Mouse (Mus musculus): ENCODE measurements around the gene Ddx39b.

Gene Ddx39b

DNA sequence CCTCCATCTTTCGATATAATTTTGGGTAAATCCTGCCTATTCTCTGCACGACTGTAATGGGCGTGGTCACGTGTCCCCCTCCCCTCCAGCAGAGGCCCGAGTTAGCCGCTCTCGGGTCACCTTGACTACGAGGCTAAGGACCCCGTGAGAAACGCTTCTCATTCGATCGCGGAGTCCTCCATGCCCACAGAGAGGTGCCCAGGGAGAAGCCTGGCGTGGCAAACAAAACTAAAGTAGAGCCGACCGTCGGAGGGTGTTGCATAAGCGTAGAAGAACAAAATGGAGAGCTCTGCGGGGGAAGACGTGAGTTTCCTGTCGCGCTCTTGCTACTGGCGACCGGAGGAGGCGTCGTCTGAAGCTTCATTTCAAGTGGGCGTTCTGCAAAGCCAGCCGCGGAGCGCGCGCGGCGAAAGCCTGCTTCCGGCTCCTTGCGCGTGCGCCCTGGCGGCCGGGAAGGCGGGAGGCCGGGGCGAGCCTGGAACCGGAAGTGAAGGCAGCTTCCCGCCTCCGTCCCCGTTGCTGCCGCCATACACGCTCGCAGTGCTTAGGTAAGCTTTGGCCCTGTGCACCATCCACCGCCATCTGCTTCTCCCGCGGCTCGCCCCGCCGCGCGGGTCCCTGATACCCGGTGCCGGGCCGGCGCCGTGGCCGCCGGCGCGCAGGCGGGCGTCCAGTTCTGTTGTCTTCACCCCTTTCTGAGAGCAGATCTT, at the start of gene Ddx39b:
Ddx39b (plus strand) TSS at position 442 of the 710 bp plus-strand sequence.
- CTCF ChIA-PET = interaction anchor here (0.8 to 1.2 kb wide), 2 partner anchors 16 to 31 kb away, joined by 3 to 4 read pairs; no protein-coding TSS in a partner anchor

DNA sequence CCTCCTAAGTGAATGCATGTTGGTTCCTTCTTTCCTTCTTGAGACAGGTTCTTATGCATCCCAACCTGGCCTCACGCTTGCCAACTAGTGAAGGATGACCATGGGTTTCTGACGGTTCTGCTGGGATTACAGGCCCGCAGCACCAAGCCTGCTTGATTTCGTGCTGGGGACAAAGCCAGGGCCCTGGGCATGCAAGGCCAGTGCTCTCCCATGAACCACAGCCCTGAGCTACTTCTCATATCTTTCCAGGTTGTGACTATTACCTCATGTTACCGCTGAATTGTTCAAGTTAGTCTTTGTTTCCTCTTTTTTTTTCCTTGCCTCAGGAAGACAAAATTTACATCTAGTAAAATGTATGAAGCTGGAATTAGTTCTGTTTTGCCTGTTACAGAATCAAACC, 48.6 kb upstream of the Ddx39b start:
- CTCF ChIA-PET = interaction anchor here (0.6 to 1.5 kb wide), 5 partner anchors 9 to 134 kb away, joined by 3 to 4 read pairs (median 3); partner anchors contain the start of gene Lta

DNA sequence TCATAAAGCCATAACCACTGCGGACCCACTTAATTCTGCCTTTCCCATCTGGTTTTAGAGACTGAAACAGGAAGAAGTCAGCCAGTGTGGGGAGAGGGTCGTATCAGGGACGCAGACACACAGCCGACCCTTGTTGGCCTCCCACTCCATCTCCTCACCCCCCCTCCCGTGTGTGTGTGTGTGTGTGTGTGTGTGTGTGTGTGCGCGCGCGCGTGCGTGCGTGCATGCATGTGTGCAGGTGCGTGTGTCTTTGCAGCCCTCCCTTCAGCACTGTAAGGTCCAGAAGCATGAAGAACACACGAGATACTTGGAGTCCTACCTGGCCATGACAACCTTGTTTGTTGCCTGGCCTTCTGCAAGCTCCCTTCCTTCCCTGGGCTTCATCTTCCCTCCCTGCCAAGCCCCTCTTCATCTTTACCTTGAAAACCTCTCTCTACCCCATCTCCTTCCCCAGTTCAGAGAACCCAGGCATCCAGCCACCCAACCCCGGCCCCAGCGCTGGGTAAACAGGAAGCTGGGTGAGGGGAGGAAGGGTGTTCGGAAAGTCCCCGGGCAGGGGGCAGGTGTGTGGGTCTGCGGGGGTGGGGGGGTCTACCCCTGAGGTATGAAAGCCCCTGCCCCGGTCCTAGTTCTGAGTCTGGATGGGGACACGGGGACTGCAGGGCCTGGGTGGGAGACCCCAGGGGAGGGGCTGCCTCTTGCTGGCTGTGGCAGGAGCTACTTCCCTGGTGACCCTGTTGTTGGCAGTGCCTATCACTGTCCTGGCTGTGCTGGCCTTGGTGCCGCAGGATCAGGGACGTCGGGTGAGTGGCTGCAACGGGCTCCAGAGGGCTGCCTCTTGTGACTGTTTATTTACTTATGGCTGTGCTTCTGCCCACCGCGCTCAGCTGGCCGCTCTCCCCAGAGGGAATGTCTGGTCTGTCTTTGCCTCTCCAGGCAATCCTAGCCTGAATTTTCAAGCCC, 47.4 kb upstream of the Ddx39b start, which contains the start of gene Ltb:
Ltb (plus strand) TSS at position 559 of the 963 bp plus-strand sequence.
- CTCF ChIA-PET = interaction anchor here (0.6 to 1.6 kb wide), 7 partner anchors 10 to 230 kb away, joined by 3 to 8 read pairs (median 3); no protein-coding TSS in a partner anchor

GRCm38 (mm10) chr17:35194844-35195630, 46.5 kb upstream of the Ddx39b start:
- CTCF ChIA-PET = interaction anchor here (0.9 to 1.6 kb wide), 9 partner anchors 13 to 37 kb away, joined by 3 to 21 read pairs (median 3); no protein-coding TSS in a partner anchor

GRCm38 (mm10) chr17:35195631-35196320, 45.8 kb upstream of the Ddx39b start:
- CTCF ChIA-PET = interaction anchor here (0.9 to 1.6 kb wide), 7 partner anchors 12 to 37 kb away, joined by 3 to 21 read pairs (median 5); no protein-coding TSS in a partner anchor

- CTCF ChIA-PET = interaction anchor here (0.9 to 1.5 kb wide), 7 partner anchors 10 to 36 kb away, joined by 3 to 21 read pairs (median 5); no protein-coding TSS in a partner anchor
Measured at GRCm38 (mm10) chr17:35196321-35196641, 45.3 kb upstream of the Ddx39b start.

- CTCF ChIA-PET = interaction anchor here (0.5 to 1.4 kb wide), 5 partner anchors 9 to 35 kb away, joined by 3 to 10 read pairs (median 5); no protein-coding TSS in a partner anchor
Measured at GRCm38 (mm10) chr17:35197126-35197525, 44.4 kb upstream of the Ddx39b start.

DNA sequence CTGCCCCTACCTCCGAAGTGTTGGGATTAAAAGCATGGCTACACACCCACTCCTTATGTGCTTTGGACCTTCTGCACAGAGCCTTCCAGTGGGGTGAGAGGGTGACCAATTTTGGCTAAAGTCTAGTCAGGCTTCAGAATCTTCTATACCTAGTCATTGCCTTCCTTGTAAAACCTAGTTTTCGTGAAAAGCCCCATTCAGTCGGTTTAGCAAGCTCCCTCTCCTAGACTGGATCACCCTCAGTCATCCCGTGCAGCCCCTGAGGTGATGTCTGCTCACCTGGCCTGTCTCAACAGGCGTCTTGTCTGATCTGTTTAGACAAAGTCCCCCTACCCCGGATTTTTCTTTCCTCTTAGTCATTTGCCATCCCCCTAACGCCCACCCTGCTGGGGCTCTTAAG, 43.5 kb upstream of the Ddx39b start:
- CTCF ChIA-PET = interaction anchor here (0.6 to 0.9 kb wide), 2 partner anchors 13 to 1261 kb away, joined by 4 to 26 read pairs; no protein-coding TSS in a partner anchor

- CTCF ChIA-PET = no interaction called here
Measured at GRCm38 (mm10) chr17:35198946-35199345, 42.6 kb upstream of the Ddx39b start.

- CTCF ChIA-PET = interaction anchor here (0.6 to 2.2 kb wide), 6 partner anchors 9 to 86 kb away, joined by 3 to 9 read pairs (median 4); partner anchors contain the start of gene Gm16181
Measured at GRCm38 (mm10) chr17:35200398-35200797, 41.1 kb upstream of the Ddx39b start.

- CTCF ChIA-PET = interaction anchor here (0.6 to 2.2 kb wide), 6 partner anchors 12 to 100 kb away, joined by 3 to 9 read pairs (median 4); partner anchors contain the start of gene Gm16181
Measured at GRCm38 (mm10) chr17:35201128-35201527, 40.4 kb upstream of the Ddx39b start.

- CTCF ChIA-PET = interaction anchor here (0.6 to 2.2 kb wide), 5 partner anchors 11 to 720 kb away, joined by 3 to 9 read pairs (median 5); partner anchors contain the start of gene Gm16181
Measured at GRCm38 (mm10) chr17:35201787-35202186, 39.8 kb upstream of the Ddx39b start, which contains the start of gene Tnf. Gene Tnf (minus strand): TSS chr17:35202007.

DNA sequence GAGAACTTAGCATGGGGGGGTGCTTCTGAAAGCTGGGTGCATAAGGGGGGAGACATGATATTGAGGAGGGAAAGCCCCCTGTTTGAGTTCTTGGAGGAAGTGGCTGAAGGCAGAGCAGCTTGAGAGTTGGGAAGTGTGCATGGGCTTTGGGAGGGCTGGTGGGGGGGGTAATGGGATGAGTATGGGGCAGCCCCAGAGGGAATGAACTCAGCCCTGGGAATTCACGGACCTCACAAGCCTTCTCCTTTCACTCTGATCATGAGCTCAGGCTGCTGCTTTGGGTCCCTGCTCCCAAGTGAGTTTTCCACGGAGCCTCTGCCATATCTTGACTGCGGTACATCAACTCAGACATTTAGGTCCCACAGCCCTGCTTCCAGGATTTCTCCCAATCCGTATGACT, 39.1 kb upstream of the Ddx39b start:
- CTCF ChIA-PET = interaction anchor here (0.5 to 1.0 kb wide), 3 partner anchors 34 to 582 kb away, joined by 4 to 6 read pairs (median 5); no protein-coding TSS in a partner anchor

- CTCF ChIA-PET = interaction anchor here (0.6 kb wide), 2 partner anchors 12 to 39 kb away, joined by 3 read pairs; no protein-coding TSS in a partner anchor
Measured at GRCm38 (mm10) chr17:35204494-35205379, 36.8 kb upstream of the Ddx39b start, which contains the start of gene Lta. Gene Lta (minus strand): TSS chr17:35205351.

GRCm38 (mm10) chr17:35205380-35205769, 36.2 kb upstream of the Ddx39b start:
- CTCF ChIA-PET = interaction anchor here (0.5 to 1.4 kb wide), 5 partner anchors 9 to 1290 kb away, joined by 3 to 10 read pairs (median 5); no protein-coding TSS in a partner anchor

- CTCF ChIA-PET = interaction anchor here (0.7 to 1.3 kb wide), 3 partner anchors 10 to 31 kb away, joined by 3 to 5 read pairs (median 3); partner anchors contain the start of gene Ddx39b
Measured at GRCm38 (mm10) chr17:35209785-35210535, 31.6 kb upstream of the Ddx39b start.

DNA sequence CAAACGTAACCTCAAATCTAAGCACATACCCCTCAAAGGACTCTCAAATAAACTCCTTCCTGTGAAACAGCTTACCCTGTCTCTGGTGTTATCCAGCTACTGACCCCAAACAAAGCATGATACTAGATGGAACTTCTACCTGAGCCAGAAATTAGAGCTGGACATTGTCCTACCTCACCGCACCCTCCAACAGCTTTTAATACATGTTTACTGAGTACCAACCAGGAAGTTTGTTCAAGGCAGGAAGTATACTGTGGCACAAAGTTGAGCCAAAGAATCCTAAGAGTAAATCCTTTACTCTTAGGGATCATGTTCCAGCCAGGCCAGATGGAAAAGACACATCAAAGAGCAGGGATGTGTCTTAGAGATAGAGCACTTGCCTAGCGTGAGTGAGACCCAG, 31.0 kb upstream of the Ddx39b start:
- CTCF ChIA-PET = interaction anchor here (0.7 to 1.1 kb wide), 2 partner anchors 11 to 31 kb away, joined by 3 read pairs; partner anchors contain the start of gene Ddx39b

Measured in spleen, embryonic (tissue).